Mouse (Mus musculus) frontal cortex, postnatal 10 days (tissue): ENCODE data around the gene Entpd7.
A peak's percentile ranks its signal among the peaks of the same experiment; 100 is the strongest.

Source experiments
- DNase-seq, 2 experiments: peaks; one replicate each; pipeline ENCODE4 v3.0.0; 2022; ENCODE audit warnings: low spot score in 2 of 2, mixed read lengths in 1 of 2

Entpd7 gene

DNA sequence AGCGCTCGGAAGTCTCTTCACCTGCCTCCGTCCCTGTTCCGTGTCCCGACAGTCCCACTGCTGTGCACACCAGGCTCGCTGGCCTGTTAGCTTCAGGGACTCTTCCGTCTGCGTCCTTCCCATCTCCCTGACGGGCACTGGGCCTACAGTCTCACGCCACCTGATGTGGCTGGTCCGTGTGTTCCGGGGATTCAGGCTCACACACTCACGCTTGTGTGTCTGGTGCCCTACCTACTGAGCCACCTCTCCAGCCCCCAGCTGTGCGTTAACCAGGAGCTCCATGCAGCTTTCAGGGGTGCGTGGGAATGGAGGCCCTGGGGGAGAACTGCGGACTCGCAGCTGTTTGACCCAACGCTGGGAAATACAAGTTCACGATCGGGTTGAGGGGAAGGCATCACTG is 34.7 kb downstream of the Entpd7 start:
- DNase-seq, result no peak

DNA sequence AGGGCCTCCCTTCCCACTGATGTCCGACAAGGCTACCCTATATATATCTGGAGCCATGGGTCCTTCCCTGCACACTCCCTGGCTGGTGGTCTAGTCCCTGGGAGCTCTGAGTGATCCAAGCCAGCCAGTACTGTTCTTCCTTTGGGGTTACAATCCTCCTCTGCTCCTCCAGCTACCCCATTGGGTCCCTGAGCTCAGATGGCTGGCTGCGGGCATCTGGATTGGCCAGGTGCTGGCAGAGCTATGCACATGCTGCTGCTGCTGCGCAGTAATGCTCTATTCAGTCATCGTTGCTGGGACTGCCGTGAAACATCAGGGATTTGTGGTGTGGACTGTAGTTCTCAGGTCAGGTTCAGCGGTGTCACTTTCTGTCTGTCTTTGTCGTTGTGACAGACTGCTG is 35.3 kb downstream of the Entpd7 start:
- no peak for DNase-seq

DNA sequence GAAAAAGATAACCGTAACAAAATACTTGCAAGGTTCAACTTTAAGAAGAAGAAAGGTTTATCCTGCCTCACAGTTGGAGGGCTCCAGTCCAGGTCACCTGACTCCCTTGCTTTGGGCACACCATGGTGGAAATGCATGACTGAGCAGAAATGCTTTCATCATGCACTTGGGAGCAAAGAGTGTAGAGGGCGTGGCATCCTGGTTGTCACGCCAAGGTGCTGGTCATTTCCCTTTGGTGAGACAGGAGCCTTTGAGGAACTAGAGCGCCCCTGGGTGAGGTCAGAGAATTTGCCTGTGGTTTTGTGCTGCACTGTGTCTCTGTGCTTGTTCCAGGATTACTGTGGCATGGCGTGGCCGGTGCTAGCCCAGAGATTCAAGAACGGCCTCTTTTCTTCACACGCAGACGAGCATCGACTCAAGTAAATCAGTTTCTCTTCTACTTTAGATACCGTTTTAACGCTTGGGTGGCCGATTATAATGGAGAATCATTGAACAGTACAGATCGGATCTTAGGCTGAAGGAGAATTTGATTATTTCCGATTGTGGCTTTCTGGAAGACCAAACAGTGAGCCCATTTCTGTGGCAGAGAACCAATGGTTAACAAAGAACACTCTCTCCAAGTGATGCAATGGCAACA is 37.2 kb downstream of the Entpd7 start:
- DNase-seq, result no peak

DNA sequence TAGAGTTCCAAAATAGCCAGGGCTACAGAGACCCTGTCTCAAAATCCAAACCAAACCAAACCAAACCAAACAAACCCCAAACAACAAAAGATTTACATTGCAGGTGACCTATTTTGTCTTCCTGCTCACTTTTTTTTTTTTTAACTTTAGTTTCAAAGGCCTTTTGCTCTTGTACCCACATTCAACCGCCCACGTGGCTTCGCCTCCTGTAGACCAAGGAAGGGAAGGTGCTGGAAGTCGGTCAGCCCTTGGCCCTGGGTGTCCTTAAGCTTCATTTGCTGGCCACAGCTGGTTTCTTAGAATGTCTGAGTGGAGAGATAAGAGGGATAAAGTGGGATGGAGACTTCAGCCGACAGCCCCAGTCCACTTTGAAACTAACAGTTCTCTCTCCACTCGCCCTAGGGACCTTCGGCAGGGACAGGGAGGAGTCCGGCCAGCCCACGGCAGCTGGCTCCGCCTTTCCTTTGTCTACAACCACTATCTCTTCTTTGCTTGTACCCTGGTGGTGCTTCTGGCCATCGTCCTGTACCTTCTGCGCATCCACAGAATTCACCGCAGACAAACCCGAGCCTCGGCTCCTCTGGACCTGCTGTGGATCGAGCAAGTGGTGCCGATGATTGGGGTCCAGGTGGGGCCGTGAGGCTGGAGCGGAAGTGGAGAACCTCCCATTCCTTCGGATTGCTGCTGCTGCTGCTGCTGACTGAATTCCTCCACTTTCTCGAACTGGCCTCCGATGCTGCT is 40.0 kb downstream of the Entpd7 start:
- no peak for DNase-seq

DNA sequence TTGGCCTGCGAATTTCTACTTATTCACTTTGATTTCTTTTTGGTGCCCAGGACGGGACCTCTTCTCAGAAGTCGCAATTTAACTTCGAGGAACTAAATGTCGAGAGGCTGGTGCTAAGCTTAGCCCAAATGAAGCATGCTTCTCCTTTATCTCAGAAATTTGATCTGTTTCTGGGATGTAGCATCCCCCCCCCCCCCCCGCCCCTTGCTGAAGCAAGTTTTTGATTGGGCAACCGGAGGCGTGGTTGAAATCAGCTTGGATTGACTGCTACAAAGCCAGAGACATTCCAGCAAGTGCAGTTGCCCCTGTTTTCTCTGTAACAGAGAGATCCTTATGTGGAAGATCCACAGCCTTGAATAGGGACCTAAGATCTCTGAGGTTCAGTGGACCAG is 40.6 kb downstream of the Entpd7 start:
- DNase-seq, result no peak

DNA sequence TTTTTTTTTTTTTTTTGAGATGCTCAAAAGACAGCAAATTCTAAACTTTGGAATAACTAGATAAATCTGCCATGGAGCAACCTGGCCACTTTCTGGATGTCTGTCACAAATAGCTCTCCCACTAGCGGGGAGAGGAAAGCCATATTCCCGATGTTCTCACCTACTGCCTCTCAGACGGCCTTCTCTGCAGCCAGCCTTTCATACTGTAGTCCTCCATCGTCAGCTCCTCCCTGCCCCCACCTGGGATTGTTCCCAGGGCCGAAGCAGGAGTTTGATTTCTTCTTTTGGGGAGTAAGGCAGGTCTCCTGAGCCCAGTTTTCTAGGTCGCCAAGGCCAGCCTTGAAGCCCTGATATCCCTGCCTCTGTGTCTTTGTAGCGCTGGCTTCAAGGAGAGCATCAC is 41.7 kb downstream of the Entpd7 start:
- no peak for DNase-seq

DNA sequence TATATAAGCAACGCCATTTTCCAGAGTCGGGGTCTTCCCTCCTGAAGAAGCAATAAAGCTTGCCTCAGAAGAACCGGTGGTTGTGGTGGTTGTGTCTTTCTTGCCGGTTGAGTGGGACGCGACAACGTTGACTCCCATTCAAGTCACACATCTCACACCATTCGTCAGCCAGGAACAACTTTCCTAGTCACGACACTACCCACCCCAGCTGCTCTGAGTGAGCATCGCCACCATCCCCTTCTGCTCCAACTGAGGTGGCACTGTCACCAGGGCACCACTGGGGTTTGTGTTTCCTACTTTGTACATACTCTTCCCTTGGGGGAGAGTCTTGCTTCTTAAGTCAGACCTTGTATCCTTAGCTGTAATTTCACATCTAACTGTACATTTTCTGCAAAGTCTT is 48.9 kb downstream of the Entpd7 start:
- DNase-seq, result no peak

DNA sequence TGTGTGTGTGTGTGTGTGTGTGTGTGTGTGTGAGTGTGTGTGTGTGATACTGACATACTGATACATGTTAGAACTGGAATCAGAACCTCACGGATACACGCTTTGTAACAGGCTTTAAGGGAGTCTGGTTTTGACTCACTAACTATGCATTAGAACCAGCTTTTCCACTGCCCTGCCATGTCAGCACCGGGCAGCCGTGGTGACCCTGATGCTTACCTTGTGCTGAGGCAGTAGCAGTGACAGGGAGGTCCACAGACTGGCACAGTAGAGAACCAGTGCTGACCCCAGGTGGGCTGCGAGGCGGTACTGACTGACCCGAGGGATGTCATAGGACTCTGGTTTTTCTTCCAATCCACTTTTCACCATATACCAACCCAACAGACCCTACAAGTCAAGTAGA is 53.9 kb downstream of the Entpd7 start:
- no peak for DNase-seq

DNA sequence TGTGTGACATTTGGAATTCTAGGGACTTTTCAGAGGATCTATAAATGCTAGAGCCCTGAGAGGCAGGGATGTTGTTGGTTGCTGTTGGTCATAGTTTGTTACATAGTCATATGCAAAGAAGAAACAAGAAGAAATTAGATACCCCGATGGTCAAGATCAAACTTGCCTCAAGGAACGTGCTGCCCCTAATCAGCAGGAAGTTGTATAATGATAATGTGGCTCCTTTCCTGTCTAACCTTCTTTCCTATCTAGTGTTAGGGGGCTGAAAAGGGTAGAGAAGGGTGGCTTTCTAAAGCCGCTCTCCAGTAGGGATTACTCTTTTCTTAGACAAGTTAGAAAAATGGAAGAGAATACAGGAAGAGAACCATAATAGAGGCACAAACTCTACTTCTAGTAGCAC is 56.3 kb downstream of the Entpd7 start:
- no peak for DNase-seq

DNA sequence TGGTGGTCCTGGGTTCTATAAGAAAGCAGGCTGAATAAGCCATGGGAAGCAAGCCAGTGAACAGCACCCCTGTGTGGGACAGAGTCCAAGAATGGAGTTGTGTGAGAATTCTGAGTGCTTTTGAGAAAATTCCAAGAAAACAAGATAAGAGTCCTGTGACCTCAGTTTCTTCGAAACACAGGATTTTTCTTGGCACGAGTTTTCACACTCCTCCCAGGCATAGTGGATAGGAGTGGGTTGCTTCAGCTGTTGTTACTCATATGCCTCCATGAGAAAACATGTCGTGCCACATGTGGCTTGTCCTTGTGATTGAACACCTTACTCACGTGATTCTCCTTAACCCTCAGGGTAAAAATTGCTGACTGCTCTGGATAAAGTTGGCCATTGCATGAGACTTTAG is 58.4 kb downstream of the Entpd7 start:
- DNase-seq, result no peak

DNA sequence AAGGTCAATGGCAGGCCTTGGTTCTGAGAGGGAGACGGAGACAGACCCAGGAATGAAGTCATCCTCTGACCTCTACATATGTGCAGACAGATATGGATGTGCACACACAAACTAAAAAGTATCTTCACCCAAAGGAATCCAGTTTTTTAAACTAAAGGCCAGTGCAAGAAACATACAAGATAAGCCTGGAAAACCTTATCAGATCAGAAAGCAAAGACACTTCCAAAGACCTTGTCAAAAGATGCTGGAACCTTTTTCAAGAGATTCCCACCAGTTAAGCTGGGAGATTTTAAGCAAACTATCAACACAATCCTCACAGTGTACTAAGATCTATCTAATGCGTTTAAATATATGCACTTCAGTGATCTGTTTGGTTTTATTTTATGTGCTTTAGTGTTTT is 60.5 kb downstream of the Entpd7 start:
- no peak for DNase-seq

DNA sequence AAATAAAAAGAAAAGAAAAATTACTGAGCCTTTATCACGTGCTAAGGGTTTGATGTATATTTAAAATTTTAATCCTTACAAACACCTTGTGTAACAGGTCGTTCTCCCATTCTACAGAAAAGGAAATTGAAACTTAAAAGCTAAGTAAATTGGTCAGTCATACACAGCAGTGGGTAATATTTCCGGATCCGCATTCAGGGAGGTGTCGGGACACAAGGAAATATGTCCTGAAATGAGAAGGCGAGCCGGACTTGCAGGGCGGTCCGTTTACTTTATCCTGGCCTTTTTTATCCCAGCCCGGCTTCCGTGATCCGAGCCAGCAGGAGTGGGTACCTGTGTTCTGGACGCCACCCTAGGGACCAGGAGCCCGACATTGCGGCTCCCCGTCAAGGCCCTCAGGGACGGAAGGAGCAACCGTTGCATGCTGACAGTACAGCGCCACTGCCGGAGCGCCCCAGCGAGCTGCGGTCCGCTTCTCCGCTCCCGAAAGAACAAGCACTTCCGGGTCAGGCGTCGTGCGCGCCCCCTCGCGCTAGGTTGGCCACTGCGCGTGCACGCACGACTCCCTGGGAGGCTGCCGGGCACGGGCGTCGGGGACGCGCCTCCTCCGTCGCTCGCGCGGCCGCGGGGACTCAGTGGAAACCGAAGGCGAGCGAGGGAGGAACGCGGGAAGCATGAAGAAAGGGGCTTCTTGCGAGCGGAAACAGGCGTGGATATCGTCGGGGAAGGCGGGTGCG is 63.2 kb downstream of the Entpd7 start, which contains the start of the genes Cutc and Cox15:
Gene Cutc (plus strand): TSS at position 508 of the 737 bp plus-strand sequence.
Gene Cox15 (minus strand): TSS at position 512 of the 737 bp plus-strand sequence.
- DNase-seq, result peak; percentile 91 to 96

DNA sequence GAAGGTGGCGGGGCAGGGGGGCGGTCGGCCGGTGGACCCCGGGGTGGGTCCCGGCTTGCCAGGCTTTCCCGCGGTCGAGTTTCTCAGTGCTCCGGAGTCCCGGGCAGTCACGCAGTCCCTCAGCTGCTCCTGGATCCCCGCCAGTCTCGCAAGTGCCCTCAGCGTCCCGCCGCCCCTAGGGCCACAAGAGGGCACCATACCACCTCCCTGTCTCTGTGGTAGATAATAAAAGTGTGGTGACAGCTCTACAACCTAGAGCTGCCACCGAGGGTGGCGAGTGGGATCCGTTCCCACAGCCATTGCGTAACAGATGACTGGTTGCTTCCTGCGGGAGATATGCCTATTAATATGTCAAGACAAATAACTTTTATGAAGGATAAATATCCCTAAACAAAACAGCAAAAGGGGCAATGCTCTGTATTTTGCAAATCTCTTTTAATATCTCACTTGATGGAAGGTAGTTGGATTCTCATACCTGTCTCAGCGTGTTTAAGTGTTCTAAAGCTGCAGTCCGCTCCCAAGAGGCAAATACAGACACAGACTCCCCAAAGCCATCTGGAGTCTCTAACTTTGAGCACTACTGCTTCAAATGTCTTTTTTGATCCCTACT is 63.9 kb downstream of the Entpd7 start:
- DNase-seq, result peak; percentile 82 to 85

DNA sequence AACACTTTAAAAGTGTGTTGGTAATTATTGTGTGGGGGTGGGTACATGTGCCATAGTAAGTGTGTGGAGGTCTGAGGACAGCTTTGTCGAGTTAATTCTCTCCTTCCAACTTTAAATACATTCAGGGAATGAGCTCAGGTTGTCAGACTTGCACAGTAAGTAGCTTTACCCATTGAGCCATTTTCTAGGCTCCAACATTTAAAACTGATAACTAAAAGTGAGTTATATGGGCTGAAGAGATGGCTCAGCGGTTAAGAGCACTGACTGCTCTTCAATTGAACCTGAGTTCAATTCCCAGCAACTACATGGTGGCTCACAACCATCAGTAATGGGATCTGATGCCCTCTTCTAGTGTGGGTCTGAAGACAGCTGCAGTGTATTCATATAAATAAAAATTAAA is 64.8 kb downstream of the Entpd7 start:
- no peak for DNase-seq

DNA sequence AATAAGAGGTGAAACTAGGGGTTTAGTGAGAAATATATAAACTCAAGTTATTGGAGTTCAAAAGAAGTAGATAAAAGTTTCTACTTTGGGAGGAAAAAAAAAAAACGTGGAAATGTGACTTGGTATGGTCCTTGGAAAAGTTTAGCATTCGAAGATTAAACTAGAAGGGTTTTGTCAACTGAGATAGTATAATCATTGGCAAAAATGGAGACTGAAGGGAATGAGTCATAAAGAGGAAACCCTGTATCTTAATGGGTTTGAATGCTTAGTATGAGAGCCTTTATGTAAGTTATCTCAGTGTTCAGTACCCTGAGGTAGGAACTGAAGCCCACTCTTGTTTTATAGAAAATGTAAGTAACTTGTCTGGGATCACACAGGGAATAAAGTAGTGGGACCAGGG is 65.4 kb downstream of the Entpd7 start:
- no peak for DNase-seq

DNA sequence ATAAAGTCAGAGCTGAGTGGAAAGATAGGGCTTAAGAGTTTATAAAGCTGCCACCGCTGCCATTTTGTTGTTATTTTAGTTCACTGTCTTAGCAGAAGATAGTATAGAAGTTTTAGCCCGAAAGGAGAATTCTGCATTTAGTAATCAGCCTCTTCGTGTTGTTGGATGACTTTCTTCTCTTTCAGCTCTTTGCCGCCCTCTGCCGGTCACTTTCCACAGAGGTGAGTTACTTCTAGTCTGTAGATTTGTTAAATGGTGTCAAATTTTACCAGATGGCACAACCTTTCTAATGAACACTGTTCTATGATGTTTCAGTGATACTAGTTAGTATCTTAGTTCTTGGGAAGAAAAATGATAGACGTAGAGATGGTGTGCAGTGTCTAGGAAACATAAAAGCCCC is 71.0 kb downstream of the Entpd7 start:
- peak in 1 of 2 experiments; percentile 34 for DNase-seq

DNA sequence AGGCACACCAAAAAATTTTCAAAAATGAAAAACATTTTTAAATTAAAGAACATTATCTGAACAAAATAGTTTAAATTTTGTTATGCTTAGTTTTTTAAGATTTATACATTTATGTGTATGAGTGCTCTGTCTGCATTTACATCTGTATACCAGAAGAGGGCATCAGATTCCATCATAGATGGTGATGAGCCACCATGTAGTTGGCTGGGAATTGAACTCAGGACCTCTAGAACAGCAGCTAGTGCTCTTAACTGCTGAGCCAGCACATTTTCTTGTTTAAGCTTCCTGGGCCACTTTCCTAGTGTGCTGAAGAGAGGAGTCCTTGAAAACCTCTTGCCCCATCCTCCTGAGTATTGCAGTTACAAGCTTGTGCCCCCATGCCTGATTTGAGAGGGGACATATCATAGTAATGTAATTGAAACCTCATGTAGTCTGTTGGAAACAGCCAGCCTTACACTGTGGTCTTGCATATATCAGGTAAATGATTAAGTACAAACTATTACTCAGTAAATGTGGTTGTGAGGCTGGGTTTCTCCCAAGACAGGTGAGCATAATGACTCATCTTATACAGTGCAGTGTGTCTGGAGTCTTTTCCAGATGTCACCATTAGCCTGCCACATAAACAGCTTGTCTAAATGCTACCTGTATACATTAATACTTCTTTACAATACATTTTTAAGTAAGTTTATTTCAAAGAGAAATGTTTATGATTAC is 72.2 kb downstream of the Entpd7 start:
- DNase-seq, result no peak

DNA sequence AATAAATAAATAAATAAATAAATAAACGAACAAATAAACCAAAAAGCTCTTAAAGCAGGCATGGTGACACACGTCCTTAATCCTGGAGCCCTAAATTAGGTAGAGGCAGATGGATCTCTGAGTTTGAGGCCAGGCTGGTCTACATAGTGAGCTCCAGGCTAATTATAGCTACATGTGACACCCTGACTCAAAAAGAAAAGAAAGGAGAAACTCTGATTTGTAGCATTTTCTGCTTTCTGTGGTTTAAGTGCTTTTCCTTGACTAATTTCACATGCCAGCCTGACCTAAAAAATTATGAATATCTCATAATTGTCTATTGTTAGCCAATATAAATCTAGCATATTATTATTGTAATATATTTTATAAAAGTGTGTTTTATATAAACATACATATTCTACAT is 72.9 kb downstream of the Entpd7 start:
- no peak for DNase-seq

DNA sequence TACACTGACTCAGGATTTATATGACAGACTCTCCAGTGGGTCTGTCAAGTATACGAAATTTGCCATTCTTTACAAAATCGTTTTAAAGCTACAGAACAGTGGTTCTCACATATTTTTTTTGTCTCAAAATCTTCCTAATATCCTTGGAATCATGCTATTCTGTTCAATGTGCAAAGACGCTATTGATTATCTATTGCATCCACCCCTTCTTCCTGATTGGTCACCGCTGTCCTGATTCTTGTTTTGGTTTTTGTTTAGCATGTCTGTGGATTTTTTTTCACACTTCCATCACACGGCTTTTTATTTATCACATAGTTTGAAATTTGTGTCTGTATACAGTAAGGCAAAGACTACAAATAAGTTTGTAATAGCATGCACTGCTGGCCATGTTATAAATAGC is 77.0 kb downstream of the Entpd7 start:
- no peak for DNase-seq

DNA sequence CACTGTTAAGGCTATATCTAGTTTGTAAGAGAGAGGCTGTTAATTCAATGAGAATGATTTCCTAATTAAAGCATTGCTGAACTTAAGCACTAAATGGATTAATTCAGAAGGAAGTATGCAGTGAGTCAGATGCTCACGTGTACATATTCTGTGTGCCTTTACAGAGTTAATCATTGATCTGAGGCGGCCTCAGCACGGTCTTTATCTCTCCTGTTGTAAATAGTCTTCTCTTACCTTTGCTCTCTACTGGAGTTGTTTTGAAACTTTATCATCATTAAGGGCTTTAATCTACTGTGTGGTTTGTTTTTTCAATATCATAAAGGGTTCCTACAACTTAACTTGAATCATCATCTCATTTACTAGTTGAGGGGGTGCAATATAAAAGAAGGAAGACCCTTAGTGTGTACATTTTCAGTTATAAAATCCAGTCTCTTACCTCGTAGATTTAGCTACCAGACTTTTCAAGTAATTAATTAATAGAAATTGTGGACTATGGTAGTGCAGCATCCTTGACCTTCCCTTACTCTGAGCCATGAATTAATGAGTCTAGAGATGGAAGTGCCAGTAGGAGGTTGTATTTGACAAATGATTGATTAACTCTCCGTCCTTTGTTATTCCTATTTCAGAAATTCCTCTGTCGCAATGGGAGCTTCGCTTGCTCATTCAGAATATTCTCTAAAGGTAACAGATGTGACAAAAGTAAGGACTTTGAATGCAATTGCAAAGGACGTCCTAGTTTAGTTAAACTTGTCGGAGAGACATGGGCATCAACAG is 78.3 kb downstream of the Entpd7 start:
- DNase-seq, result no peak

DNA sequence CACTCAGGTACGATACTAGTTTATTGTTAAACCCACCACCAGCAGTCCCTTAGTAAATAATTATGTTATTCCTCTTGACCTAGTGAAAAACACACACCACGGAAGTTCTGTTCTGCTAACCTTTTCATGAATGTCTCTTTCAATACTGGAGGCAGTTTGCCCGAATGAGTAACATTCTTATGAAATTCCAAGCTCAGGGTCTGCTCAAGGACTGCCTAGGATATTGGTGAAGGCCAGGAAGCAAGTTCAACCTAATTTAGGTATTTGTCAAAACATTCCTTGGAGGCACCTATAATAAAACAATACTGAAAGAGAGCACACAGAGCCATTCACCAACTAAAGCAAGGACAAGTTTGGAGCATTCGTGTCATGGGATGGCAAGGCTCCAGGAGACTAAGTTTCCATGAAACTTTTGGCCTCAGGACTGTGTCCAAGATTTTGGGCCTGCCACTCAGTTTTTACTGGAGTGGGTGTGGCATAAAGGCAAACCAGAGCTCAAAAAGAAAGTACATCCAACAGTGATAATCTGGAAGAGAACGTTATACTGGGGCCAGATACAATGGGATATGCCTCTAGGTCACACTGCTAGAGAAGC is 80.0 kb downstream of the Entpd7 start:
- DNase-seq, result no peak
